Mouse (Mus musculus): ENCODE measurements around the gene Lrit3.

The Lrit3 gene

GRCm38 (mm10) chr3:129803765-129804164 is at the start of gene Lrit3:
Lrit3 (minus strand) TSS chr3:129804030.
- DNase-seq, result no peak

GRCm38 (mm10) chr3:129846846-129847245 is 43.0 kb upstream of the Lrit3 start:
- no peak for DNase-seq

GRCm38 (mm10) chr3:129845868-129846267 is 42.0 kb upstream of the Lrit3 start:
- no peak for DNase-seq

GRCm38 (mm10) chr3:129838017-129838416 is 34.2 kb upstream of the Lrit3 start:
- DNase-seq, result no peak

- DNase-seq, result no peak
Measured at GRCm38 (mm10) chr3:129836965-129837364, 33.1 kb upstream of the Lrit3 start.

GRCm38 (mm10) chr3:129836051-129836697 is 32.3 kb upstream of the Lrit3 start:
- DNase-seq, result peak; percentile 30 to 66

- peak in 1 of 2 experiments; percentile 14 for DNase-seq
Measured at GRCm38 (mm10) chr3:129835388-129835934, 31.6 kb upstream of the Lrit3 start, which contains the start of gene Cfi. Cfi (plus strand) TSS chr3:129835884.

- peak; percentile 97 to 98 for DNase-seq
Measured at GRCm38 (mm10) chr3:129831035-129831568, 27.3 kb upstream of the Lrit3 start, which contains the start of gene Gar1. Gar1 (minus strand) TSS chr3:129831396.

- DNase-seq, result peak in 1 of 2 experiments; percentile 63
Measured at GRCm38 (mm10) chr3:129830626-129831025, 26.8 kb upstream of the Lrit3 start.

GRCm38 (mm10) chr3:129827691-129828090 is 23.9 kb upstream of the Lrit3 start:
- DNase-seq, result no peak

GRCm38 (mm10) chr3:129826691-129827090 is 22.9 kb upstream of the Lrit3 start:
- DNase-seq, result no peak

- no peak for DNase-seq
Measured at GRCm38 (mm10) chr3:129824891-129825290, 21.1 kb upstream of the Lrit3 start.

- no peak for DNase-seq
Measured at GRCm38 (mm10) chr3:129824146-129824545, 20.3 kb upstream of the Lrit3 start.

GRCm38 (mm10) chr3:129823293-129823692 is 19.5 kb upstream of the Lrit3 start:
- no peak for DNase-seq

GRCm38 (mm10) chr3:129822206-129822775 is 18.5 kb upstream of the Lrit3 start, which contains the start of gene Rrh:
Rrh (minus strand) TSS chr3:129822587.
- no peak for DNase-seq

- peak; percentile 30 to 50 for DNase-seq
Measured at GRCm38 (mm10) chr3:129821736-129822135, 17.9 kb upstream of the Lrit3 start.

- no peak for DNase-seq
Measured at GRCm38 (mm10) chr3:129820847-129821246, 17.0 kb upstream of the Lrit3 start.

GRCm38 (mm10) chr3:129799011-129799410 is 4.8 kb downstream of the Lrit3 start:
- DNase-seq, result no peak

GRCm38 (mm10) chr3:129798551-129798950 is 5.3 kb downstream of the Lrit3 start:
- DNase-seq, result no peak

- no peak for DNase-seq
Measured at GRCm38 (mm10) chr3:129797341-129797740, 6.5 kb downstream of the Lrit3 start.

- DNase-seq, result peak; percentile 19 to 42
Measured at GRCm38 (mm10) chr3:129793801-129794200, 10.0 kb downstream of the Lrit3 start.

- no peak for DNase-seq
Measured at GRCm38 (mm10) chr3:129782746-129783145, 21.1 kb downstream of the Lrit3 start.

GRCm38 (mm10) chr3:129781435-129781834 is 22.4 kb downstream of the Lrit3 start:
- DNase-seq, result no peak

- no peak for DNase-seq
Measured at GRCm38 (mm10) chr3:129771210-129771609, 32.6 kb downstream of the Lrit3 start.

All from kidney, postnatal 4 days (tissue).